Mouse (Mus musculus): Measurements from ENCODE around the gene Tll1.
"Not testable (repeated sequence)": the region's sequence is repeated elsewhere in the genome, so short reads cannot be mapped to it uniquely, and the experiment has no call there.

The Tll1 gene

GRCm38 (mm10) chr8:64057571-64057970 lies 148.5 kb downstream of the Tll1 start:
- no peak for DNase-seq

DNA sequence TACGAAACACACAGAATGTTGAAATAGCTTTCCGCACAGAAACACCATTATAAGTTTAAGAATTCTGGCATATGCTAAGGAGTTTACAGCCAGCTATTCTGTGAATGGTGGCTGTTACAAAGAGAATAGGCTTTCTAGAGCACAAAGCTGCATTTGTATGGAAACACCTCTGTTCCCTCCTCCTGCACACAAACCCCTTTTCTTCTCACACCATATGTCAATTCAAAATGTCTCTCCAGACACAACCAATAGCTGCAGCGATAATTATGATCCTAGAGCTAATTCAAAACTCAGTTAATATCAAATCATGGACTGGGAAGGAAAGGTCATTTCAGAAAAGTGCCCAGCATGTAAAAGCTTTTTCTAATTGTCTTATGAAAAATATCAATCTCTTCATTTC lies 157.5 kb downstream of the Tll1 start:
- DNase-seq, result no peak

DNA sequence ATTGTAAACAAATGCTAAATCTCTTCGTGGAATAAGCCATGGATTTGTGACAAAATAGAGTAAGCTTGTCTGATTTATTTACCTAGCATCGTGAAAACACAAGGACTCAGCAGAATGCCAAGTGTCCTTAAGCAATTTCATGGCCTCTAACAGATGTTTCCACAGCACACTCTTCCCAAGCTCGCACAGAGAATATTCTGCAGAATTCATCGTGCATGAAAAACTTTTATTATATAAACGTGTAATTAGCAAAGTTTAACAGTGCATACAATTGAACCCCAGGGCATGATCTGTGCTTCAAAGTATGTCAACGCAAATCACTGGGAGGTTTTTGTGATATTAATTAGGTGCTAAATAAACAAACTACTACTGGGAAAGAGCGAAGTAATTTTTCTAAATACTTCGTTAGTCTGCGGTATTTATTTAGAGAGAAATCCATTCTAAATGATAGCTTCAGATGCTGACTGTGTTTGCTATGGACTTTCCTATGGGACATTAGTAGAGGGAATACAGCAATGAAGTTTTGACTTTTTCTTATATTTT lies 158.0 kb downstream of the Tll1 start:
- DNase-seq, result no peak

GRCm38 (mm10) chr8:64041303-64041884 lies 164.7 kb downstream of the Tll1 start:
- no peak for DNase-seq

DNA sequence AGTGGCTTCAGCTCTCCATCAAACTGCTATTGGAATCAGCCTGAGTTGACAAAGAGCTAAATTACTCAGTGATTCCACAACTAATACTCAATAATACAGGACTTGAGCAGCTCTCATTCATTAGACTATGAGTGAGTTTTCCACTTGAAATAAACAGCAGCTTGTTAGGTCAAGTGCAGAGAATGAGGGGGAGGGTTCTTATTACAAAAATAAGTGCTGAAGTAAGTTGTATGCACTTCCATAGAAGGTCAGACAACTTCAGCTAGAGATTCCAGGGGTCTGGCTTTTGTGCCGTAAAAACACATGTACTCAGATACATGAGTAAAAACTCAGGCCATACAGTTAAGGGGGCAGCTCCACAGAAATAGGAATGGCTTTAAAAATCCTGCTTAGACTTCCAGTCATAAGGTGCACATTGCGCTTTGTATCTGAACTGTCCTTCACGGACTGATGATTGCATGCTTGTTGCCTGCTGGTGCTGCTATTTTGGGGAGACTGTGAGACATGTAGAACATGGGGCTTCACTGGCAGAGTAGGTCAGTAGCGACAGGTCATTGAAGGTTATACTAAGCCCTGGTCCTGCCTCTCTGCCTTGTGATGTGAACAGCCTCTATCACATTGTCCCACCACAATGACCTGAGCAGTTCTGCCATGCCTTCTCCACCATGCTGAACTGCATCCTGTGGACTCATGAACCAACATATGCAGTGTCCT lies 175.2 kb downstream of the Tll1 start:
- DNase-seq, result no peak

DNA sequence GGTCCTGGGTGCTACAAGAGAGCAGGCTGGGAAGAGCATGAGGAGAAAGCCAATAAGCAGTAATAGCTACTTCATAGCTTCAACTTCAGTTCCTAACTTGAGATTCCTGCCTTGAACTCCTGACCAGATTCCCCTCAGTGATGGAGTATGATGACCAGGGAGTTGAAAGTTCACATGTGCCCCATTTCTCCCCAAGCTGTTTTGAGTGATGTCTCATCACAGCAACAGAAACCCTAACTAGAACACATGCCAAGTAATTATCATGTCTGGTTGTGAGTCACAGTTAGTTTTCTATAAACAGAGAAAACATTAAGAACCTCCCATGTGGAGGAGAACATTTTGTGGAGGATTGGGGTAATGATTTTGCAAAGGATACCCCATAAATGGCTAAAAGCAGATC lies 176.0 kb downstream of the Tll1 start:
- no peak for DNase-seq

GRCm38 (mm10) chr8:64029525-64029924 lies 176.5 kb downstream of the Tll1 start:
- no peak for DNase-seq

DNA sequence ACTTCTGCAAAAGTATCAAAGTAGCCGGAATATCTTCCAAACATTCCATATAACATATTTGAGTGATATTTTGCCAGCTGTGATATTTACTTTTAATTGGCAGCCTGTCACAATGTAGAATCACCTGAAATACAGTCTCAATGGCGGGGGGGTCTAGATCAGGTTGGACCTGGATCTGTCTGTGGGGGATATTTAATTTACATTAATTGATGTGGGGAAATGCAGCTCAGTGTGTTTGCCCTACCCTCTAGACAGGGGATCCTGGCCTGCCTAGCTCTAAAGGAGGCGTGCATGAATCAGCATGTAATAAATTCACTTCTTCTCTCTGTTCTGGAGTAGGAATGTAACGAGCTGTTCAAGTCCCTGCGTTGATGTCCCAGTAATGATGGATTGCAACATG lies 181.7 kb downstream of the Tll1 start:
- DNase-seq, result no peak

- peak; percentile 22 to 27 for DNase-seq
Measured at GRCm38 (mm10) chr8:64023579-64023978, 182.5 kb downstream of the Tll1 start.

DNA sequence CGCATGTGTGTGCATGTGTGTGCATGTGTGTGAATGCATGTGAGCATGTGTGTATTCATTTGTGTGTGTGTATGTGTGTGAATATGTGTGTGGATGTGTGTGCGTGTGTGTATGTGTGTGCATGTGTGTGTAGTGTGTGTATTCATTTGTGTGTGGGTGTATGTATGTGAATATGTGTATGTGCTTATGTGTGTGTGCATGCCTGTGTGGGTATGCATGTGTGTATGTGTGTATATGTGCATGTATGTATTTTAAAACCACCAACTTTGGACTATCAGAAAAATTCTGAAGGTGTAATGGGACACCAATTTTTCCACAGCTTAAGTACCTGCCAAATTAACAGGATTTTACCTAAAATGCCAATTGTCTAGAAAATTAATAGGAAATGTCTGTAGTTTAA lies 183.0 kb downstream of the Tll1 start:
- DNase-seq, result no peak

- not testable (repeated sequence) for DNase-seq
Measured at GRCm38 (mm10) chr8:63970612-63971391, 235.3 kb downstream of the Tll1 start.

Measured in cerebellum, adult 18-20 months (tissue).